Mouse (Mus musculus) bone marrow macrophage, adult 2 months (primary cell): Measurements from ENCODE around the gene Olfr71.

ENCODE experiments used
- CTCF ChIP-seq: IDR thresholded peaks from 2 replicates; pipeline ENCODE4 v1.5.1; 2012; ENCODE audit warnings: low read depth, mild to moderate bottlenecking, low read length, moderate library complexity
- POLR2A ChIP-seq: IDR thresholded peaks from 2 replicates; pipeline ENCODE4 v1.6.1; 2012; ENCODE audit warnings: mild to moderate bottlenecking, low read depth, low read length, borderline replicate concordance

DNA sequence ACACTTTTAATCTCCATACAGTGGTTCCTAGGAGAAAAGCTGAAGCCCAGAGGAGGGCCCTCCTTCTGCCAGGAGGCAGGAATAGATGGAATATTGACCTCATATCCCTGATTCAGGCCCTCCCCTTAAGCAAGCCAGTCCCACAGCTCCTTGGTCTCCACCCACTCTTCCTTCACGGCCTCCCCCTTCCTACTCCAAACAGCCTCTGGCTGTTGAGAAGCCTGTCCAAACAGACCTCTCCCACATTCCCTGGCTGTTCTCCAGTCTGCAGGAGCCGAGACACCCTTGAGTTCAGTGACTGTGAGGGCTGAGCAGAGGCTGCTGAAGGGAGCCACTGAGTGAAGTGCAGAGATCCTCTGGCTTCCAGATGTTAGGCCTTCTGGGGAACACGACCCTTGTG, 16.9 kb upstream of the Olfr71 start, which contains the start of gene Hrct1:
- TF ChIP-seq CTCF (no peak), POLR2A (no peak)
